In the genomic region with DNA sequence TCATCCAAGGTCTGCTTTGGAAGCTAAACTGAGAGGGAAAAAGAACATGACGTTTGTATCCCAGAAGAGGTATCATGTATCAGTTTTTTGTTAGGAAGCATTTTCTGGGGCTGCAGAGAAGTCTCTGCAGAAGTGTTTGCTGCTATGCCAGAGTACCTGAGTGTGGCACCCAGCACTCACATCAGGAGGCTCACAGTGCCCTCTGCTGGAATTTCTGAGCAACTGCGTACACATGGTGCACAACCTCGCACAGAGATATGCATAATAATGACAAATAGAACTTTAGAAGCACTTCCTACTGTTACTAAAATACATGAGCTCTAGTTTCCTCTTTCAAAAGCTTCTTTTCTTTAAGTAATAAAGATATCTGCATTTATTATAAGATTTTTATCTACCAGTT, we compare ENCODE assay signal across 18 mouse cellular contexts.
DNase-seq lines count a peak whose midpoint lies in the region; ATAC-seq and TF ChIP-seq lines count a peak whose summit lies in the region.
"Had no signal": no experiment of that assay in that cellular context is flagged by ENCODE, and none has a peak within 500 bp of the region (broad histone marks: within the 10 kb centered on the region; RNA-seq: fewer than 3 reads in every experiment).

No protein-coding gene starts in this region.

- no peak for TF ChIP-seq POLR2A in heart, adult 2 months (IDR thresholded peaks at IDR 0.05; ENCODE audit: insufficient read depth, low read depth, low read length)
- no peak for TF ChIP-seq POLR2A in brain, embryonic 14.5 days (IDR thresholded peaks at IDR 0.05; ENCODE audit: borderline replicate concordance, extremely low read depth, insufficient read depth, insufficient read length, poor library complexity, severe bottlenecking)

- H3K4me3 ChIP-seq in heart, adult 2 months, result no peak overlapping the region
- H3K4me3 ChIP-seq in lung, embryonic 14.5 days (ENCODE audit: low read depth, low read length), result no peak overlapping the region
- no peak overlapping the region for H3K4me3 ChIP-seq in ES-E14 (ENCODE audit: insufficient read depth in 1 of 2, low read depth in 1 of 2, low read length in 2 of 2, poor library complexity in 1 of 2, severe bottlenecking in 1 of 2)
- H3K4me3 ChIP-seq: forebrain, embryonic 12.5 days; heart, embryonic 12.5 days; kidney, embryonic 15.5 days; limb, embryonic 10.5 days; liver, embryonic 13.5 days; neural tube, embryonic 13.5 days had no signal

- H3K27me3 ChIP-seq in heart, adult 2 months (ENCODE audit: control insufficient read depth, insufficient read depth, low read length), result no peaks in the 10 kb centered on the region
- no peaks in the 10 kb centered on the region for H3K27me3 ChIP-seq in lung, embryonic 14.5 days (ENCODE audit: insufficient read depth, low read length)
- H3K27me3 ChIP-seq: forebrain, embryonic 12.5 days; heart, embryonic 12.5 days; kidney, embryonic 15.5 days; liver, embryonic 13.5 days; neural tube, embryonic 13.5 days had no signal

- H3K79me2 ChIP-seq in heart, adult 2 months (replicated peaks; ENCODE audit: control insufficient read depth, insufficient read depth, low read length), result no peaks in the 10 kb centered on the region

- DNase-seq in heart, adult 2 months, result no peak
- DNase-seq in heart, postnatal 10 days, result no peak
- DNase-seq in lung, embryonic 14.5 days, result peak; percentile 7
- DNase-seq in lung, postnatal 14 days, result no peak
- DNase-seq in ES-E14 (ENCODE audit: low read depth, low spot score), result peak; percentile 28
- DNase-seq in brain, embryonic 14.5 days (ENCODE audit: low read depth), result no peak
- no peak for DNase-seq in cerebellum, postnatal 36 days
- DNase-seq in c-Kit-positive CD71-positive TER-119-positive erythroid progenitor cells, embryonic 14.5 days (ENCODE audit: low spot score), result no peak
- DNase-seq: cerebellum, postnatal 10 days; heart, postnatal 4 days; liver, embryonic 13.5 days; lung, postnatal 36 days; thymus, adult 18-20 months had no signal

- no peaks in the 10 kb centered on the region for H3K4me1 ChIP-seq in heart, adult 2 months (ENCODE audit: control insufficient read depth, insufficient read depth, low read length)
- no peaks in the 10 kb centered on the region for H3K4me1 ChIP-seq in lung, embryonic 14.5 days (ENCODE audit: insufficient read depth)
- H3K4me1 ChIP-seq in ES-E14 (ENCODE audit: control insufficient read depth in 2 of 2, insufficient read depth in 2 of 2, low read length in 2 of 2, poor library complexity in 1 of 2), result no peaks in the 10 kb centered on the region
- H3K4me1 ChIP-seq: forebrain, embryonic 12.5 days; heart, embryonic 12.5 days; kidney, embryonic 15.5 days; limb, embryonic 10.5 days; liver, embryonic 13.5 days; neural tube, embryonic 13.5 days had no signal

- TF ChIP-seq CTCF in heart, adult 2 months (IDR thresholded peaks at IDR 0.05), result peak; percentile 14; the same call in 1 of the 2 replicates
- peak; percentile 51 for TF ChIP-seq CTCF in lung, embryonic 14.5 days (IDR thresholded peaks at IDR 0.05; ENCODE audit: low read depth)
- peak; percentile 36; the same call in 1 of the 2 replicates for TF ChIP-seq CTCF in brain, embryonic 14.5 days (IDR thresholded peaks at IDR 0.05; ENCODE audit: borderline replicate concordance, extremely low read depth, insufficient read depth, insufficient read length)

- no peak overlapping the region for H3K4me2 ChIP-seq in lung, embryonic 14.5 days
- H3K4me2 ChIP-seq: forebrain, embryonic 12.5 days; heart, embryonic 12.5 days; kidney, embryonic 15.5 days; liver, embryonic 13.5 days; neural tube, embryonic 13.5 days had no signal

- H3K27ac ChIP-seq in heart, adult 2 months, result no peak overlapping the region
- H3K27ac ChIP-seq in lung, embryonic 14.5 days (ENCODE audit: low read depth), result no peak overlapping the region
- no peak overlapping the region for H3K27ac ChIP-seq in ES-E14 (ENCODE audit: insufficient read depth, low read depth, low read length, poor library complexity, severe bottlenecking)
- H3K27ac ChIP-seq: forebrain, embryonic 12.5 days; kidney, embryonic 15.5 days; limb, embryonic 10.5 days; liver, embryonic 13.5 days; neural tube, embryonic 13.5 days had no signal

- no peaks in the 10 kb centered on the region for H3K36me3 ChIP-seq in heart, adult 2 months (ENCODE audit: control insufficient read depth, insufficient read depth, low read length)
- no peaks in the 10 kb centered on the region for H3K36me3 ChIP-seq in lung, embryonic 14.5 days (ENCODE audit: insufficient read depth)
- no peaks in the 10 kb centered on the region for H3K36me3 ChIP-seq in ES-E14 (ENCODE audit: control insufficient read depth, insufficient read depth, low read length, poor library complexity, severe bottlenecking)
- H3K36me3 ChIP-seq: forebrain, embryonic 12.5 days; heart, embryonic 12.5 days; kidney, embryonic 15.5 days; limb, embryonic 10.5 days; liver, embryonic 13.5 days; neural tube, embryonic 13.5 days had no signal

- no peak for TF ChIP-seq EP300 in heart, adult 2 months (IDR thresholded peaks at IDR 0.05; ENCODE audit: insufficient read depth, low read depth, low read length)

- intact Hi-C loops in heart, adult 2 months (cut with DNase I), result no loop called here
- intact Hi-C loops in heart, postnatal 10 days (cut with DNase I), result no loop called here

- ATAC-seq in lung, embryonic 14.5 days (ENCODE audit: insufficient read depth), result no peak

- WGBS in heart, adult 2 months, result 96% methylated on average over 3 of the region's 3 CpGs
- WGBS in lung, embryonic 14.5 days, result 93% methylated on average over 3 of the region's 3 CpGs

- no peak overlapping the region for H3K9ac ChIP-seq in heart, adult 2 months (ENCODE audit: low read depth, low read length)
- no peak overlapping the region for H3K9ac ChIP-seq in lung, embryonic 14.5 days
- no peak overlapping the region for H3K9ac ChIP-seq in ES-E14 (ENCODE audit: insufficient read depth, low read depth, low read length, poor library complexity, severe bottlenecking)
- H3K9ac ChIP-seq: forebrain, embryonic 12.5 days; heart, embryonic 12.5 days; kidney, embryonic 15.5 days; liver, embryonic 13.5 days; neural tube, embryonic 13.5 days had no signal

- in situ Hi-C loops in ES-E14 (cut with MboI; ENCODE audit: low sequenced_read_pairs in 2 of 2, unreplicated experiment in 2 of 2), result loop anchor here in 1 of 2 experiments (10.0 kb wide), 1 partner anchor 273 kb away; no protein-coding TSS in a partner anchor

- no peaks in the 10 kb centered on the region for H3K9me3 ChIP-seq in lung, embryonic 14.5 days (ENCODE audit: low read depth, low read length)
- no peaks in the 10 kb centered on the region for H3K9me3 ChIP-seq in ES-E14 (ENCODE audit: control insufficient read depth, insufficient read depth, low read depth, low read length)
- H3K9me3 ChIP-seq: kidney, embryonic 15.5 days; limb, embryonic 10.5 days; neural tube, embryonic 13.5 days had no signal

TF ChIP-seq in ES-E14, 5 proteins besides CTCF, POLR2A, EP300 and RAD21:
- TF ChIP-seq HCFC1 (IDR thresholded peaks at IDR 0.05; ENCODE audit: borderline replicate concordance, insufficient read depth, low read length), result no peak
- peak; percentile 99 for TF ChIP-seq ZC3H11A (IDR thresholded peaks at IDR 0.05; ENCODE audit: borderline replicate concordance, low read depth, low read length)
- no peak for TF ChIP-seq ZNF384 (IDR thresholded peaks at IDR 0.05; ENCODE audit: low read depth, low read length)
- no peak for TF ChIP-seq CHD2 (IDR thresholded peaks at IDR 0.05; ENCODE audit: low read depth, low read length)

Comparison
In these comparisons a context has a peak if more than half of its experiments do, and no peak if none do; other contexts are left out.
1. DNase-seq: peak in lung, embryonic 14.5 days (single experiment) and ES-E14 (single experiment); none in heart, adult 2 months (0 of 2), heart, postnatal 10 days (0 of 2), lung, postnatal 14 days (single experiment), brain, embryonic 14.5 days (single experiment), cerebellum, postnatal 36 days (0 of 2) and c-Kit-positive CD71-positive TER-119-positive erythroid progenitor cells, embryonic 14.5 days (single experiment).
2. Peak in every context shown above with its lines, with median percentiles within 50 percentile points of each other: CTCF ChIP-seq.